Mouse (Mus musculus) E14TG2a.4 (cell line): Measurements from ENCODE around the gene Macrod1.

Experiments
- CTCF ChIP-seq: conservative IDR thresholded peaks from 2 replicates; pipeline ENCODE4 v1.5.1; 2014; ENCODE audit warnings: low read length
- POU5F1 ChIP-seq: IDR thresholded peaks from 2 replicates; pipeline ENCODE4 v1.6.1; 2014; ENCODE audit warnings: low read length, borderline replicate concordance

- peak; percentile 35 for TF ChIP-seq CTCF
- no peak for TF ChIP-seq POU5F1
These were observed 22.6 kb upstream of the Macrod1 start for GRCm38 (mm10) chr19:7034006-7034405.
